Mouse (Mus musculus) limb, embryonic 13.5 days (tissue): ENCODE data around the gene Lrig2. TPM values are rescaled to one million over a fixed set of nuclear protein-coding genes. Genes with fewer than 3 reads are reported as not detected.

Experiments used
- ATAC-seq: fragments of 200-750 bp; cut with Nextera tagmentation; 2 replicates; pipeline ENCODE4 v1.8.0; 2017; ENCODE audit warnings: low read depth, moderate number of reproducible peaks, moderate TSS enrichment; ENCODE audit not compliant: low FRiP score
- H3K27ac ChIP-seq: fragments of 300-500 bp; sonication (generic); 2 replicates; pipeline ENCODE4 v1.5.1; 2015; ENCODE audit warnings: inconsistent platforms, mild to moderate bottlenecking, moderate library complexity
- H3K27me3 ChIP-seq: fragments of 300-500 bp; sonication (generic); 2 replicates; pipeline ENCODE4 v1.6.1; 2015; ENCODE audit warnings: mild to moderate bottlenecking, inconsistent platforms
- H3K36me3 ChIP-seq: fragments of 300-500 bp; sonication (generic); 2 replicates; pipeline ENCODE4 v1.6.1; 2015; ENCODE audit warnings: inconsistent platforms, mild to moderate bottlenecking, moderate library complexity
- H3K4me1 ChIP-seq: fragments of 300-500 bp; sonication (generic); 2 replicates; pipeline ENCODE4 v1.6.1; 2015; ENCODE audit warnings: inconsistent platforms
- H3K4me2 ChIP-seq: fragments of 300-500 bp; sonication (generic); replicated peaks from 2 replicates; pipeline ENCODE4 v1.6.1; 2015; ENCODE audit warnings: inconsistent platforms, mild to moderate bottlenecking, moderate library complexity
- H3K4me3 ChIP-seq: fragments of 300-500 bp; sonication (generic); 2 replicates; pipeline ENCODE4 v1.5.1; 2015; ENCODE audit warnings: moderate library complexity, mild to moderate bottlenecking, inconsistent platforms
- H3K9ac ChIP-seq: fragments of 300-500 bp; sonication (generic); 2 replicates; pipeline ENCODE4 v1.6.1; 2015; ENCODE audit warnings: mild to moderate bottlenecking, inconsistent platforms
- H3K9me3 ChIP-seq: fragments of 300-500 bp; sonication (generic); 2 replicates; pipeline ENCODE4 v1.6.1; 2016; ENCODE audit warnings: inconsistent platforms
- WGBS: fragments of 180-500 bp; shearing (Covaris S2); methylation state at CpG from one replicate; pipeline ENCODE4 v1.1.7; 2015; 5-methylcytosine and 5-hydroxymethylcytosine counted together
- polyA plus RNA-seq: library from polyadenylated mRNA; unstranded; fragments of >200 nt; fragmentation: Nextera tagmentation; extraction: Ambion mirVana; gene quantifications from 2 replicates; pipeline ENCODE4 v1.2.1, GENCODE M21; 2015

Gene Lrig2
- polyA plus RNA-seq, 1 experiment from 2014 or later = 21.5 TPM

DNA sequence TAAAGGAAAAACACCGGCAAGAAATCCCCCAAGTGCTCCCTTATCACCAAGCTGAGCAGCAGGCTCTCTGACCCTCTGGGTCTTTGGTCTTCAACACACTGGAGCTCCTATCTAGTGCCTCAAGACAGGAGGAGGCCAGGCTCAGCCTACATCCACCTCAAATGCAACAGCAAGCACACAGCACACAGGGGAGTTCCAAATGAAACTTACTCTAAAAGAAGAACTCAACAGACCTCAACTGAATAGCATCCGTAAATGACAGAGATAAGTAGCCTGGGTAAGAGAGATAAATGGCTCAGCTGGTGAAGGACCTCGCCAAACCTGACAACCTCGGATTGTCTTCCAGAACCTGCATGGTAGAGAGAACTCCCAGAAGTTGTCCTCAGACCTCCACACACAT is 91.7 kb downstream of the Lrig2 start:
- Histone ChIP-seq H3K27me3 (no peaks in the 10 kb centered on the region), H3K27ac (no peak overlapping the region), H3K9ac (no peak overlapping the region), H3K9me3 (no peaks in the 10 kb centered on the region), H3K4me3 (no peak overlapping the region), H3K36me3 (no peaks in the 10 kb centered on the region), H3K4me2 (no peak overlapping the region), H3K4me1 (no peaks in the 10 kb centered on the region)
- no peak for ATAC-seq
- 74% methylated on average over 4 of the region's 4 CpGs for WGBS

DNA sequence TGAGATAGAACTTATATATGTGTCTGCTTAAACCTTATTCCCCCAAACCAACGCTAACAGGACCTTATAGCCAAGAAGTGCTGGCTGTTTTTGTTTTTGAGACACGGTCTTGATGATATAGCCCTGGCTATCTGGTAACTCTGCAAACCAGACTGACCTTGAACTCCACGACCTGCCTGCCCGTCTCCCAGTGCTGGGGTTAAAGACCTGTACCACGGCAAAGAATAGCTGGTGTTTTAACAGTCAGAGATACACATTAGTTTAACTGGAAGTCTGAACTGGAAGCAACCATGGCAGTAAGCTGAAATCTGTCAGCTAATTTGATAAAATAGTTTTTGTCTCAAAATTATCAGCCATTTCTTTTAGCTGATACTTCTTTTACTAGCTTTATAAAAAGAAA is 94.9 kb downstream of the Lrig2 start:
- ATAC-seq = no peak

DNA sequence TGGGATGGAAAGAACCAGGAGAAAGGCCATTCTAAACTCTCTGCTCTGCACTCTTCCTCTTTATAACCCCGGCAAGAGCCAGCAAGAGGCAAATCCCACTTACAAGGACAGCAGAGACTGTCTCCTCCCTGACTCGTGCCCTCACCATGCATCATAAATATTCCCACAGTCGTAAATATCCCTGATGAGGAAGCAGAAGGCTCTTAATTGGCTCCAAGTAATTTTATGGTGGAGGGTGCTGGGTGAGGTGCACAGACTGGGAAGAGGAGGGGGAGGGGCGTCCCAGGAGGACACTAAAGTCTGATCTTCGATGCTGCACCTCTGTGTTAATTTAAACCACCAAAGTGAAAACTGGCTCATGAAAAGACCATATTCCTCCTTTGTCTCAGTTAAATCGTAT is 99.2 kb downstream of the Lrig2 start:
- H3K27ac ChIP-seq = no peak overlapping the region
- H3K4me3 ChIP-seq = no peak overlapping the region
- H3K4me2 ChIP-seq = no peak overlapping the region
- no peaks in the 10 kb centered on the region for H3K9me3 ChIP-seq
- no peak for ATAC-seq
- H3K4me1 ChIP-seq = peaks cover 6% of the 10 kb centered on the region
- H3K27me3 ChIP-seq = no peaks in the 10 kb centered on the region
- 24% methylated on average over 6 of the region's 6 CpGs for WGBS
- H3K36me3 ChIP-seq = no peaks in the 10 kb centered on the region
- H3K9ac ChIP-seq = no peak overlapping the region

More for the DNA sequence above, 94.9 kb downstream of the Lrig2 start:
- Histone ChIP-seq H3K9ac (no peak overlapping the region), H3K27ac (no peak overlapping the region), H3K36me3 (no peaks in the 10 kb centered on the region), H3K27me3 (no peaks in the 10 kb centered on the region), H3K9me3 (no peaks in the 10 kb centered on the region), H3K4me3 (no peak overlapping the region), H3K4me1 (peaks cover 6% of the 10 kb centered on the region), H3K4me2 (no peak overlapping the region)
- 64% methylated on average over 5 of the region's 5 CpGs for WGBS

DNA sequence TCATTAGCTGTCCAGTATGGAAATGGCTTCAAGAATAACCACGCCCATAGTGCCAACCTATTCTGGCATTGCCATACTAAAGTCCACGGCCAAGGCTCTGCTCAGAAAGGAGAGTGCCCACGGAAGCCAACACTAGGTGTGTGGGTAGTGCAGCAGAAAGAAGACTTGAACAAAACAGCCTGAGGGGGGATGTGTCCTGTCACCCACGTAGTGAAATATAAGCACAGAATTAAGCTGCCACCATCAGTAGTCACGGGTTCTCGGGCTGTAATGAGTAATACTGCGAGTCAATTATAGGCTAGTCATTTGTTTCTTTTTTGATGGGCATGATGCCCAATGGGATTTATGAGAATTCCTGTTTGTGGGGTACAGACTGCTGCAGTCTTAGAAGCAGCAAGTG is 104.2 kb downstream of the Lrig2 start:
- H3K4me2 ChIP-seq = no peak overlapping the region
- no peak overlapping the region for H3K27ac ChIP-seq
- 74% methylated on average over 7 of the region's 7 CpGs for WGBS
- no peaks in the 10 kb centered on the region for H3K27me3 ChIP-seq
- H3K9me3 ChIP-seq = no peaks in the 10 kb centered on the region
- no peak overlapping the region for H3K9ac ChIP-seq
- H3K36me3 ChIP-seq = no peaks in the 10 kb centered on the region
- peaks cover 4% of the 10 kb centered on the region for H3K4me1 ChIP-seq
- no peak for ATAC-seq
- H3K4me3 ChIP-seq = no peak overlapping the region

DNA sequence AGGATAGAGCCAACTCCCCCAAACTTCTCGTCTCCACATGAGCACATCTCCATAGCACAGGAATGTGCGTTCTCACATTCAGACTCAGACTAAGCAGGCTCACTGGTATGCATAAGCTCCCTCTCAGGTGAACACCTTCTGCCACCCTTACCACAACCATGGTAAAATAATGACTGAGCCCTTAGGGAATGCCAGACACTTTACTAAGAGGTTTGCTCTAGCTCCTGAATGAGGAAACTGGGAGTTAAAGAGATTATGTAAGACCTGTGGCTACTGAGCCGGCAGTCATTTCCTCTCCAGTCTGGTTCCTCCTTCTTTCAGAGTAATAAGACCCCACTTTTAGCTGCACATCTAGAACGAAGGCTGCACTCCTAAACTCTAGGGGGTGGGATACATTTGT is 108.1 kb downstream of the Lrig2 start:
- no peak overlapping the region for H3K9ac ChIP-seq
- no peaks in the 10 kb centered on the region for H3K9me3 ChIP-seq
- no peaks in the 10 kb centered on the region for H3K36me3 ChIP-seq
- ATAC-seq = no peak
- H3K27ac ChIP-seq = no peak overlapping the region
- H3K4me2 ChIP-seq = no peak overlapping the region
- 69% methylated on average over 4 of the region's 4 CpGs for WGBS
- H3K27me3 ChIP-seq = no peaks in the 10 kb centered on the region
- no peak overlapping the region for H3K4me3 ChIP-seq
- no peaks in the 10 kb centered on the region for H3K4me1 ChIP-seq

DNA sequence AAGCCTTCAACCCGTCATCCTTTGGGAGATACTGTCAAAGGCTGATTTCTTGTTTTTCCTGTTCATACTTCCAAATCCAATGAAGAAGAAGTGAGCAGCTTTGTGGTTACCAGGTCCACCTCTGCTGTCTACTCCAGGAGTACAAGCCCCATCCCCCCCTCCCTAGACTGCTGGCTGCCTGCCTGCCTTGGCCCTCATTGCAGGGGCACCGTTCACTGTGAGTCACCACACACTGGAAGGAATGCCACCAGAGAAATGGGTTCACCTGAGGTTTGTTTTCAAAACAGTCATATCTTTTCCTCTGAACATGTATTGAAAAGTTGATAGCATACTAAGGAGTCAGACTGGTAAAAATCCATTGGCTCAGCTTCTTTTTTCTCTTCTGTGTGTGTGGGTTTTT is 110.5 kb downstream of the Lrig2 start:
- 76% methylated on average over 2 of the region's 2 CpGs for WGBS
- Histone ChIP-seq H3K4me2 (no peak overlapping the region), H3K9ac (no peak overlapping the region)

DNA sequence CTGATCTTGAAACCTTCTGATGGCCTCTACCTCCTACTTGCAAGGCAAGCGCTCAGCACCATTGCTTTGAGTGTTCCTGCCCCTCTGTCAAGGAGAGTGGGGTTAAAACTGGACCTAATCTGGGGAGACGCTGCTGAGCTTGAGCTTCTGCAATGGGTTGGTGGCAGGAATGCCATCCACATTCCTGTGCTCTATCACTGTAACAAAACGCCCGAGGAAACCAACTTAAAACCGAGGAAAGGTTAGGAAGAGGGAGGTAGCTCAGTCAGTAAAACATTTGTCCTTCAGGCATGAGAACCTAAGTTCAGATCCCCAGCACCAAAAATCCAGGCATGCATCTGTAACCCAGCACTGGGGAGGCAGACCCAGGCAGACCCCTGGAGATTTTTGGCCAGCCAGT is 111.6 kb downstream of the Lrig2 start:
- WGBS = 78% methylated on average over 5 of the region's 5 CpGs
- no peaks in the 10 kb centered on the region for H3K4me1 ChIP-seq
- no peak for ATAC-seq

More for the DNA sequence above, 110.5 kb downstream of the Lrig2 start:
- no peaks in the 10 kb centered on the region for H3K4me1 ChIP-seq
- no peak for ATAC-seq
- no peaks in the 10 kb centered on the region for H3K9me3 ChIP-seq
- no peaks in the 10 kb centered on the region for H3K27me3 ChIP-seq
- H3K36me3 ChIP-seq = no peaks in the 10 kb centered on the region
- H3K4me3 ChIP-seq = no peak overlapping the region
- no peak overlapping the region for H3K27ac ChIP-seq

DNA sequence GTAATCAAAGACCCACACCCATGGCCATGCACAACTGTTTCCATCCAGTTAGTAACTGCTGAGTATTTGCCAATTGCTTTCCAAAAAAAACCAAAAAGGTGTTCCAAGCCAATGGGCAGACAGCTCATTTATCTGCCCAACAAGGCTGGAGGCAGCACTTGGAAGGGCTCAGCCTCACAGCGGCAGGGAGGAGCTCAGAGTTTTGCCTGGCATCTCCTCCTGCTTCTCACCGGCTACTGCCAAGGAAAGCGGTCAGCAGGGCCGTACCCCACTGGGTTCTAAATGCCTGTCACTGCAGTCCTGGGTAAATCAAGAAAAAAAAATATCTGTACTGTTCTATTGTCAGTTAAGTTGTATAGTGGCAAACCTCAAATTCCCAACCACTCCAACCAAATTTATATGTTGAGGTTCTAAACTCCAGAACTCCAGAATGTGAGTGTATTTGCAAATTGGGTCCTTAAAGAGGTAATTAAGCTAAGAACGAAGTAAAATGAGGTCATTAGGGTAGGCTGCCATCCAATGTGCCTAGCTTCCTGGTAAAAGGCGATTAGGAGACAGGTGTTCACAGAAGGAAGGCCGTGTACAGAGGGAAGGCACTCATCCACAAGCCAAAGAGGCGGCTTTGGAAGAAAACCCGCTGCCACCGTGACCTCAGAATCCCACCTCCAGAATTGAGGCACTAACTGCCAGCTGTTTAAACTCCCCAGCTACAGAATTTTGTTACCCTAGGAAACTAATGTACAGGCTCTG is 112.2 kb downstream of the Lrig2 start:
- no peak overlapping the region for H3K27ac ChIP-seq
- no peak overlapping the region for H3K9ac ChIP-seq
- no peaks in the 10 kb centered on the region for H3K27me3 ChIP-seq
- WGBS = 68% methylated on average over 10 of the region's 10 CpGs
- no peak overlapping the region for H3K4me2 ChIP-seq
- H3K9me3 ChIP-seq = no peaks in the 10 kb centered on the region
- no peak for ATAC-seq
- no peaks in the 10 kb centered on the region for H3K36me3 ChIP-seq
- H3K4me3 ChIP-seq = no peak overlapping the region
- H3K4me1 ChIP-seq = no peaks in the 10 kb centered on the region

More for the DNA sequence above, 111.6 kb downstream of the Lrig2 start:
- no peaks in the 10 kb centered on the region for H3K27me3 ChIP-seq
- H3K27ac ChIP-seq = no peak overlapping the region
- no peaks in the 10 kb centered on the region for H3K9me3 ChIP-seq
- H3K9ac ChIP-seq = no peak overlapping the region
- no peak overlapping the region for H3K4me3 ChIP-seq
- H3K4me2 ChIP-seq = no peak overlapping the region
- H3K36me3 ChIP-seq = no peaks in the 10 kb centered on the region

DNA sequence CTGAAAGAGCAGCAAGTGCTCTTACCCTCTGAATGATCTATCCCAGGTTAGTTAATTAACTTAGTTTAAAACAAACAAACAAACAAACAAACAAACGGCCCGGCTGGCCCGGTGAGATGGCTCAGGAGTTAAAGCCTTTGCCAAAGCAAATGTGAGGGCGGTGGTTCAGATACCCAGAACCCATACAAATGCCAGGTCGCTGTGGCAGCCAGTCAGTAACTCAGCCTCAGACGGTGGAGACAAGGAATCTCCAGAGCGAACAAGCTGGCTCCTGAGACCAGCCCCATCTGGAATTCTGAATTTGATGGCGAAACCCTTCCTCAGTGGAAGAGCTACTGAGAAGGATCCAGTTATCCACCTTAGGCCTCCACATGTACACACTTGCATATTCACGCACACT is 114.4 kb downstream of the Lrig2 start:
- Histone ChIP-seq H3K27me3 (no peaks in the 10 kb centered on the region), H3K4me1 (no peaks in the 10 kb centered on the region), H3K9ac (no peak overlapping the region), H3K27ac (no peak overlapping the region), H3K4me3 (no peak overlapping the region), H3K4me2 (no peak overlapping the region), H3K9me3 (no peaks in the 10 kb centered on the region), H3K36me3 (no peaks in the 10 kb centered on the region)
- ATAC-seq = no peak
- 65% methylated on average over 9 of the region's 9 CpGs for WGBS

DNA sequence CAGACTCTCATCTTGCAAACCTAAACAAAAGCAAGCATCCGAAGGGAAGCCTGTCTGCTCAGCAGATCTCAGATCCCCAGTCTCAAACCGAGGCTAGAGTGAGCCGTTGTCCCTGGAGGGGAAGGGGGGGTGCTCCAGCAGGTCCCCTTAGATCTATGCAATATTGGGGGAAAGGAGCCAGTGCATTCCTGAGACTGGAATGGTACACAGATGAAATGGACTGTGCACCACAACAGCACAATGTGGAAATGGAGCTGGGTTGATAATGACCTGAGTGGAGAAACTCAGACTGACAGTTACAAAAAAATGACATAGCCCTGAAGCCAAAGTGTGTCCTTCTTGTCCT is 115.0 kb downstream of the Lrig2 start:
- no peaks in the 10 kb centered on the region for H3K27me3 ChIP-seq
- WGBS = 28% methylated on average over 3 of the region's 3 CpGs
- H3K4me3 ChIP-seq = no peak overlapping the region
- H3K9me3 ChIP-seq = no peaks in the 10 kb centered on the region
- H3K9ac ChIP-seq = no peak overlapping the region
- no peak for ATAC-seq
- no peaks in the 10 kb centered on the region for H3K4me1 ChIP-seq
- no peaks in the 10 kb centered on the region for H3K36me3 ChIP-seq
- no peak overlapping the region for H3K4me2 ChIP-seq
- no peak overlapping the region for H3K27ac ChIP-seq

DNA sequence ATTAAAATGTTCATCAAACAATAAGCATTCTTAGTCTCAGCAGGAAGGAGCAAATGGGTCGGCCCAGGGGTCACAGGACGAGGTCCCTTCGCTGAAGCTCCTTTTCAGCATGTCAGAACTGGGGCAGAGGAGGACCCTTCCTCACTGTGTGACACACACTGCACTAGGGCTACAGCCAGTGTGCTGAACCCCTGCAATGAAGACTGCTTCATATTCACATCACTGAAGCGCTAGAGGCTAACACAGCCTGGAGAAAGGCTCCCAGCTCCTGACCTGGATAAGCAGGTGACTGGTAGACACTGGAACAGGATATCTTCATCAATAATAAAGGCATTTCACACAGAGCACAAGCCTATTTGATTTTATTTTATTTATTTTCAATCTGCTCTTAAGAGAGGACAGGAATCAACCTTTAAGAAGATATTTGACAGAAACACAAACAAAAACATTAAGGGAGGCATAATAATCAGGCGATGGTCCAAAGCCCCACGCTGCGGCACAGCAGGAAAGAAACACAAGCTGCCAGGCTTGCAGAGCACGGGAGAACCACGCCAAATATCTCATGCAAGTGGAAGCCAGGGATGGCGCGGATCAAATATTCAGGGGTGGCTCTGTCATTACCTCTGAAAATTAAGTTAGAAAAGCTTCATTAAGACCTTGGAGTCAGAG is 115.5 kb downstream of the Lrig2 start:
- Histone ChIP-seq H3K9ac (no peak overlapping the region), H3K27ac (no peak overlapping the region), H3K36me3 (no peaks in the 10 kb centered on the region), H3K4me3 (no peak overlapping the region), H3K27me3 (no peaks in the 10 kb centered on the region), H3K4me2 (no peak overlapping the region), H3K9me3 (no peaks in the 10 kb centered on the region), H3K4me1 (no peaks in the 10 kb centered on the region)
- ATAC-seq = no peak
- WGBS = 79% methylated on average over 11 of the region's 11 CpGs

DNA sequence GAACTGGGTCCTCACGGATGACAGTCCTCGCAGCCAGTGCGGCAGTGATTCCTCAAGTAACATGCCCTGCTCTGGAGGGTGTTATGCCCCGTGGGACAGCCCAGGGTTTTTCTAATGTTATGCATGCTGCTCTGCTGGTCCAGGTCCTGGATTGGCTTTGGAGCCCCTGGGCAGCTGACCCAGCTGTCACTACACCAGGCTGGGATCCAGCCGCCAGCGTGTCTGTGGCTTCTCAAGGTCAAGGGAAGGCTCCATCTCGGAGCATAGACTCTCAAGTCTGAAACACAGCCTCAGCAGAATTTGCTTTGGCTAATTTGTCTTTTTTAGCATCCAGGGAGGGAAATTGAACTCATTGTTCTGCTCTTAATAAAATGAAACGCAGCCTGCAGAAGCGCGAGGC is 121.6 kb downstream of the Lrig2 start:
- ATAC-seq = no peak
- H3K9me3 ChIP-seq = no peaks in the 10 kb centered on the region
- H3K27ac ChIP-seq = no peak overlapping the region
- H3K9ac ChIP-seq = no peak overlapping the region
- 67% methylated on average over 10 of the region's 10 CpGs for WGBS
- no peak overlapping the region for H3K4me2 ChIP-seq
- H3K4me1 ChIP-seq = peaks cover 8% of the 10 kb centered on the region
- H3K36me3 ChIP-seq = no peaks in the 10 kb centered on the region
- no peaks in the 10 kb centered on the region for H3K27me3 ChIP-seq
- no peak overlapping the region for H3K4me3 ChIP-seq

DNA sequence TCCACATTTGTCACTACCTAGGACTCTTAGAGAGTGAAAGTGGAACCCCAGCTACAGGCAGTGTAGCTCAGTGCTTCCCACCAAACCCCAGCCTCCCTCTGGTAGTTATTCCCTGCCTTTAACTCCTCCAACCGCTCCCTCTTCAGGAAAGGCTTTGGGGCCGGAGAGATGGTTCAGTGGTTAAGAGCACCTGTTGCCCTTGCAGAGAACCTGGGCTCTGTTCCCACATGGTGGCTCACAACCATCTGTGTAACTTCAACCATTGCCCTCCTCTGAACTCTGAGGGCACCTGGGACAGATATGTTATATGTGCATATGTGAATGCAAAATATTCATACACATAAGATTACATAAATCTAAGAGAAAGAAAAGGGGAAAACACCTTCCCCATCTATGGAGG is 122.3 kb downstream of the Lrig2 start:
- Histone ChIP-seq H3K27me3 (no peaks in the 10 kb centered on the region), H3K4me1 (peaks cover 8% of the 10 kb centered on the region), H3K9ac (no peak overlapping the region), H3K4me2 (no peak overlapping the region), H3K36me3 (no peaks in the 10 kb centered on the region), H3K4me3 (no peak overlapping the region), H3K27ac (no peak overlapping the region), H3K9me3 (no peaks in the 10 kb centered on the region)
- ATAC-seq = no peak
- 84% methylated on average over 2 of the region's 2 CpGs for WGBS
